Mouse (Mus musculus) c-Kit-negative CD71-positive TER-119-positive erythroid progenitor cells, embryonic 14.5 days (primary cell): ENCODE results near the gene Tmem151a.

Experiments used
- DNase-seq: peaks from one replicate; pipeline ENCODE4 v3.0.0-alpha.2; 2013; ENCODE audit warnings: low read depth, low spot score

Tmem151a gene

GRCm38 (mm10) chr19:5067867-5068569, 17.3 kb downstream of the Tmem151a start, which contains the start of gene Cd248:
Gene Cd248 (plus strand): TSS chr19:5068078.
- DNase-seq, result no peak

- peak; percentile 40 for DNase-seq
Measured at GRCm38 (mm10) chr19:5067040-5067799, 18.1 kb downstream of the Tmem151a start.

- no peak for DNase-seq
Measured at GRCm38 (mm10) chr19:5065104-5065503, 20.2 kb downstream of the Tmem151a start.

- no peak for DNase-seq
Measured at GRCm38 (mm10) chr19:5062446-5062845, 22.9 kb downstream of the Tmem151a start.

- DNase-seq, result no peak
Measured at GRCm38 (mm10) chr19:5062041-5062440, 23.3 kb downstream of the Tmem151a start.

- no peak for DNase-seq
Measured at GRCm38 (mm10) chr19:5060365-5061330, 24.7 kb downstream of the Tmem151a start.

- DNase-seq, result no peak
Measured at GRCm38 (mm10) chr19:5058801-5059771, 26.2 kb downstream of the Tmem151a start.

GRCm38 (mm10) chr19:5057876-5058775, 27.2 kb downstream of the Tmem151a start:
- no peak for DNase-seq

GRCm38 (mm10) chr19:5056251-5056650, 29.1 kb downstream of the Tmem151a start:
- DNase-seq, result no peak

- no peak for DNase-seq
Measured at GRCm38 (mm10) chr19:5053909-5054308, 31.4 kb downstream of the Tmem151a start.

- DNase-seq, result no peak
Measured at GRCm38 (mm10) chr19:5052853-5053252, 32.5 kb downstream of the Tmem151a start.

- DNase-seq, result no peak
Measured at GRCm38 (mm10) chr19:5052166-5052822, 33.0 kb downstream of the Tmem151a start.

GRCm38 (mm10) chr19:5051515-5051914, 33.8 kb downstream of the Tmem151a start:
- no peak for DNase-seq

- no peak for DNase-seq
Measured at GRCm38 (mm10) chr19:5051031-5051430, 34.3 kb downstream of the Tmem151a start.

- DNase-seq, result no peak
Measured at GRCm38 (mm10) chr19:5050047-5050905, 35.1 kb downstream of the Tmem151a start, which contains the start of gene Rin1. Gene Rin1 (plus strand): TSS chr19:5050481.

GRCm38 (mm10) chr19:5049325-5049724, 36.0 kb downstream of the Tmem151a start:
- DNase-seq, result no peak

GRCm38 (mm10) chr19:5048138-5049056, 36.9 kb downstream of the Tmem151a start:
- DNase-seq, result no peak
